Mouse (Mus musculus): ENCODE measurements at regions not wholly inside any gene's neighbourhood (a gene's known extent, or its start where the extent isn't known, plus 50 kb on each side); places are given as distances from the start of the nearest gene placed in this dataset.

GRCm38 (mm10) chr10:96427407-96427806, 189.4 kb upstream of the Btg1 start:
- H3K27ac ChIP-seq, result no peak overlapping the region
- no peaks in the 10 kb centered on the region for H3K9me3 ChIP-seq
- no peak overlapping the region for H3K4me3 ChIP-seq (replicated peaks)
- no peaks in the 10 kb centered on the region for H3K36me3 ChIP-seq
- ATAC-seq, result no peak
- H3K4me1 ChIP-seq (replicated peaks), result no peaks in the 10 kb centered on the region
- no peak overlapping the region for H3K9ac ChIP-seq
- H3K4me2 ChIP-seq (replicated peaks), result no peak overlapping the region
- WGBS, result 57% methylated on average over 5 of the region's 5 CpGs
- H3K27me3 ChIP-seq (replicated peaks), result no peaks in the 10 kb centered on the region

GRCm38 (mm10) chr10:96430142-96430541, 186.7 kb upstream of the Btg1 start:
- Histone ChIP-seq H3K27me3 (replicated peaks) (no peaks in the 10 kb centered on the region), H3K36me3 (no peaks in the 10 kb centered on the region), H3K27ac (no peak overlapping the region), H3K9ac (no peak overlapping the region), H3K4me3 (replicated peaks) (no peak overlapping the region), H3K9me3 (no peaks in the 10 kb centered on the region), H3K4me1 (replicated peaks) (no peaks in the 10 kb centered on the region), H3K4me2 (replicated peaks) (no peak overlapping the region)
- 51% methylated on average over 3 of the region's 3 CpGs for WGBS
- no peak for ATAC-seq

GRCm38 (mm10) chr10:96435109-96435508, 181.7 kb upstream of the Btg1 start:
- no peak overlapping the region for H3K27ac ChIP-seq
- no peak for ATAC-seq
- no peak overlapping the region for H3K9ac ChIP-seq
- no peak overlapping the region for H3K4me2 ChIP-seq (replicated peaks)
- no peaks in the 10 kb centered on the region for H3K4me1 ChIP-seq (replicated peaks)
- WGBS, result 77% methylated on average over 6 of the region's 6 CpGs
- no peak overlapping the region for H3K4me3 ChIP-seq (replicated peaks)
- no peaks in the 10 kb centered on the region for H3K36me3 ChIP-seq
- no peaks in the 10 kb centered on the region for H3K9me3 ChIP-seq
- no peaks in the 10 kb centered on the region for H3K27me3 ChIP-seq (replicated peaks)

- H3K27me3 ChIP-seq (replicated peaks), result no peaks in the 10 kb centered on the region
- peak overlapping the region; percentile 70 for H3K27ac ChIP-seq
- 71% methylated on average over 11 of the region's 11 CpGs for WGBS
- H3K9ac ChIP-seq, result no peak overlapping the region
- H3K9me3 ChIP-seq, result no peaks in the 10 kb centered on the region
- ATAC-seq, result peak; percentile 97
- H3K4me3 ChIP-seq (replicated peaks), result no peak overlapping the region
- no peaks in the 10 kb centered on the region for H3K36me3 ChIP-seq
- no peaks in the 10 kb centered on the region for H3K4me1 ChIP-seq (replicated peaks)
- H3K4me2 ChIP-seq (replicated peaks), result no peak overlapping the region
Measured at GRCm38 (mm10) chr10:96438398-96439103, 178.3 kb upstream of the Btg1 start.

GRCm38 (mm10) chr10:96442165-96442564, 174.6 kb upstream of the Btg1 start:
- no peaks in the 10 kb centered on the region for H3K4me1 ChIP-seq (replicated peaks)
- no peak for ATAC-seq
- H3K27me3 ChIP-seq (replicated peaks), result no peaks in the 10 kb centered on the region
- no peak overlapping the region for H3K27ac ChIP-seq
- H3K9me3 ChIP-seq, result no peaks in the 10 kb centered on the region
- no peak overlapping the region for H3K4me3 ChIP-seq (replicated peaks)
- no peaks in the 10 kb centered on the region for H3K36me3 ChIP-seq
- no peak overlapping the region for H3K4me2 ChIP-seq (replicated peaks)
- no peak overlapping the region for H3K9ac ChIP-seq

GRCm38 (mm10) chr10:96450266-96450665, 166.5 kb upstream of the Btg1 start:
- H3K9me3 ChIP-seq, result no peaks in the 10 kb centered on the region
- no peaks in the 10 kb centered on the region for H3K27me3 ChIP-seq (replicated peaks)
- no peaks in the 10 kb centered on the region for H3K4me1 ChIP-seq (replicated peaks)
- H3K27ac ChIP-seq, result no peak overlapping the region
- 92% methylated on average over 4 of the region's 4 CpGs for WGBS
- no peak overlapping the region for H3K4me2 ChIP-seq (replicated peaks)
- no peaks in the 10 kb centered on the region for H3K36me3 ChIP-seq
- ATAC-seq, result no peak
- H3K4me3 ChIP-seq (replicated peaks), result no peak overlapping the region
- no peak overlapping the region for H3K9ac ChIP-seq

GRCm38 (mm10) chr10:96454857-96455256, 161.9 kb upstream of the Btg1 start:
- no peak for ATAC-seq
- no peak overlapping the region for H3K27ac ChIP-seq
- H3K36me3 ChIP-seq, result no peaks in the 10 kb centered on the region
- H3K4me1 ChIP-seq (replicated peaks), result no peaks in the 10 kb centered on the region
- no peak overlapping the region for H3K4me2 ChIP-seq (replicated peaks)
- no peaks in the 10 kb centered on the region for H3K9me3 ChIP-seq
- no peak overlapping the region for H3K9ac ChIP-seq
- 83% methylated on average over 6 of the region's 6 CpGs for WGBS
- H3K4me3 ChIP-seq (replicated peaks), result no peak overlapping the region
- H3K27me3 ChIP-seq (replicated peaks), result no peaks in the 10 kb centered on the region

GRCm38 (mm10) chr10:96458551-96458950, 158.3 kb upstream of the Btg1 start:
- Histone ChIP-seq H3K27me3 (replicated peaks) (no peaks in the 10 kb centered on the region), H3K4me3 (replicated peaks) (no peak overlapping the region), H3K36me3 (no peaks in the 10 kb centered on the region), H3K27ac (no peak overlapping the region), H3K4me1 (replicated peaks) (no peaks in the 10 kb centered on the region), H3K4me2 (replicated peaks) (no peak overlapping the region), H3K9ac (no peak overlapping the region), H3K9me3 (no peaks in the 10 kb centered on the region)
- no peak for ATAC-seq
- 82% methylated on average over 4 of the region's 4 CpGs for WGBS

GRCm38 (mm10) chr10:96459186-96459585, 157.6 kb upstream of the Btg1 start:
- Histone ChIP-seq H3K27ac (no peak overlapping the region), H3K36me3 (no peaks in the 10 kb centered on the region), H3K9me3 (no peaks in the 10 kb centered on the region), H3K27me3 (replicated peaks) (no peaks in the 10 kb centered on the region), H3K9ac (no peak overlapping the region), H3K4me3 (replicated peaks) (no peak overlapping the region), H3K4me2 (replicated peaks) (no peak overlapping the region), H3K4me1 (replicated peaks) (no peaks in the 10 kb centered on the region)
- no peak for ATAC-seq
- 79% methylated on average over 3 of the region's 3 CpGs for WGBS

- no peaks in the 10 kb centered on the region for H3K36me3 ChIP-seq
- no peaks in the 10 kb centered on the region for H3K9me3 ChIP-seq
- 58% methylated on average over 9 of the region's 9 CpGs for WGBS
- H3K9ac ChIP-seq, result no peak overlapping the region
- no peak for ATAC-seq
- no peaks in the 10 kb centered on the region for H3K27me3 ChIP-seq (replicated peaks)
- H3K27ac ChIP-seq, result no peak overlapping the region
- H3K4me2 ChIP-seq (replicated peaks), result no peak overlapping the region
- no peaks in the 10 kb centered on the region for H3K4me1 ChIP-seq (replicated peaks)
- no peak overlapping the region for H3K4me3 ChIP-seq (replicated peaks)
Measured at GRCm38 (mm10) chr10:96460151-96460550, 156.7 kb upstream of the Btg1 start.

- 74% methylated on average over 10 of the region's 10 CpGs for WGBS
- ATAC-seq, result no peak
- H3K27me3 ChIP-seq (replicated peaks), result no peaks in the 10 kb centered on the region
- H3K4me2 ChIP-seq (replicated peaks), result no peak overlapping the region
- no peaks in the 10 kb centered on the region for H3K36me3 ChIP-seq
- no peaks in the 10 kb centered on the region for H3K9me3 ChIP-seq
- H3K27ac ChIP-seq, result no peak overlapping the region
- H3K4me1 ChIP-seq (replicated peaks), result no peaks in the 10 kb centered on the region
- no peak overlapping the region for H3K9ac ChIP-seq
- no peak overlapping the region for H3K4me3 ChIP-seq (replicated peaks)
Measured at GRCm38 (mm10) chr10:96460617-96461338, 156.0 kb upstream of the Btg1 start.

GRCm38 (mm10) chr10:96465967-96466366, 150.8 kb upstream of the Btg1 start:
- H3K36me3 ChIP-seq, result no peaks in the 10 kb centered on the region
- no peaks in the 10 kb centered on the region for H3K4me1 ChIP-seq (replicated peaks)
- no peaks in the 10 kb centered on the region for H3K27me3 ChIP-seq (replicated peaks)
- WGBS, result 73% methylated on average over 6 of the region's 6 CpGs
- no peak overlapping the region for H3K9ac ChIP-seq
- no peak overlapping the region for H3K4me3 ChIP-seq (replicated peaks)
- no peak overlapping the region for H3K27ac ChIP-seq
- no peaks in the 10 kb centered on the region for H3K9me3 ChIP-seq
- no peak overlapping the region for H3K4me2 ChIP-seq (replicated peaks)
- ATAC-seq, result no peak

- Histone ChIP-seq H3K27ac (no peak overlapping the region), H3K4me1 (replicated peaks) (no peaks in the 10 kb centered on the region), H3K4me2 (replicated peaks) (no peak overlapping the region), H3K27me3 (replicated peaks) (no peaks in the 10 kb centered on the region), H3K9me3 (no peaks in the 10 kb centered on the region), H3K9ac (no peak overlapping the region), H3K36me3 (no peaks in the 10 kb centered on the region), H3K4me3 (replicated peaks) (no peak overlapping the region)
- ATAC-seq, result no peak
- WGBS, result 89% methylated on average over 3 of the region's 3 CpGs
Measured at GRCm38 (mm10) chr10:96466845-96467244, 150.0 kb upstream of the Btg1 start.

Data from intestine, embryonic 15.5 days (tissue).